Mouse (Mus musculus): ENCODE results near the gene Krt14. TPM values are rescaled to one million over a fixed set of nuclear protein-coding genes. Genes with fewer than 3 reads are reported as not detected.
"Not testable (repeated sequence)": the region's sequence is repeated elsewhere in the genome, so short reads cannot be mapped to it uniquely, and the experiment has no call there.

The Krt14 gene
- total RNA-seq (2014; rRNA removed) (0.86 TPM in 1 of 2 replicates, not detected in the other), polyA plus RNA-seq (2015; fragmentation: Nextera tagmentation; extraction: Ambion mirVana) (0.55 and 0.79 TPM in 2 replicates)

- no peak for DNase-seq (ENCODE audit: low spot score)
- no peak within 1 kb of the TSS for H3K9ac ChIP-seq (replicated peaks; ENCODE audit: low read length)
- 92% methylated on average over 8 of the region's 8 CpGs for WGBS
- H3K27me3 ChIP-seq (ENCODE audit: insufficient read depth, low read length) = no peaks in the 10 kb centered on the region
- no peak for ATAC-seq
- TF ChIP-seq CTCF (IDR thresholded peaks at IDR 0.05; ENCODE audit: low read depth) = no peak
- no peaks in the 10 kb centered on the region for H3K9me3 ChIP-seq (ENCODE audit: low read length)
- no peak within 1 kb of the TSS for H3K27ac ChIP-seq
- H3K4me1 ChIP-seq (ENCODE audit: insufficient read depth, low read length) = no peaks in the 10 kb centered on the region
- H3K4me3 ChIP-seq (ENCODE audit: low read length) = no peak within 1 kb of the TSS
- no peak within 1 kb of the TSS for H3K4me2 ChIP-seq (ENCODE audit: low read depth, low read length)
- H3K36me3 ChIP-seq (ENCODE audit: insufficient read depth, low read length) = no peaks in the 10 kb centered on the region
Observed at GRCm38 (mm10) chr11:100207498-100207897, at the start of gene Krt14. Gene Krt14 (minus strand): TSS chr11:100207548.

GRCm38 (mm10) chr11:100255514-100255913, 48.2 kb upstream of the Krt14 start:
- no peaks in the 10 kb centered on the region for H3K27me3 ChIP-seq (ENCODE audit: insufficient read depth, low read length)
- no peaks in the 10 kb centered on the region for H3K4me1 ChIP-seq (ENCODE audit: insufficient read depth, low read length)
- H3K9me3 ChIP-seq (ENCODE audit: low read length) = no peaks in the 10 kb centered on the region
- DNase-seq (ENCODE audit: low spot score) (no peak), ATAC-seq (no peak)
- H3K4me3 ChIP-seq (ENCODE audit: low read length) = no peak overlapping the region
- no peak for TF ChIP-seq CTCF (IDR thresholded peaks at IDR 0.05; ENCODE audit: low read depth)
- no peaks in the 10 kb centered on the region for H3K36me3 ChIP-seq (ENCODE audit: insufficient read depth, low read length)
- H3K4me2 ChIP-seq (ENCODE audit: low read depth, low read length) = no peak overlapping the region
- no peak overlapping the region for H3K27ac ChIP-seq
- H3K9ac ChIP-seq (replicated peaks; ENCODE audit: low read length) = no peak overlapping the region
- 96% methylated on average over 6 of the region's 6 CpGs for WGBS

GRCm38 (mm10) chr11:100254360-100255090, 47.2 kb upstream of the Krt14 start:
- 76% methylated on average over 5 of the region's 5 CpGs for WGBS
- TF ChIP-seq CTCF (IDR thresholded peaks at IDR 0.05; ENCODE audit: low read depth) = no peak
- DNase-seq (ENCODE audit: low spot score) (no peak), ATAC-seq (no peak)
- Histone ChIP-seq H3K4me1 (ENCODE audit: insufficient read depth, low read length) (no peaks in the 10 kb centered on the region), H3K9me3 (ENCODE audit: low read length) (no peaks in the 10 kb centered on the region), H3K9ac (replicated peaks; ENCODE audit: low read length) (no peak overlapping the region), H3K27me3 (ENCODE audit: insufficient read depth, low read length) (no peaks in the 10 kb centered on the region), H3K36me3 (ENCODE audit: insufficient read depth, low read length) (no peaks in the 10 kb centered on the region), H3K27ac (no peak overlapping the region), H3K4me3 (ENCODE audit: low read length) (no peak overlapping the region), H3K4me2 (ENCODE audit: low read depth, low read length) (no peak overlapping the region)

GRCm38 (mm10) chr11:100248852-100249465, 41.6 kb upstream of the Krt14 start, which contains the start of gene Krt16:
Gene Krt16 (minus strand): TSS chr11:100248902.
- no peak within 1 kb of the TSS for H3K4me2 ChIP-seq (ENCODE audit: low read depth, low read length)
- no peaks in the 10 kb centered on the region for H3K36me3 ChIP-seq (ENCODE audit: insufficient read depth, low read length)
- no peak for TF ChIP-seq CTCF (IDR thresholded peaks at IDR 0.05; ENCODE audit: low read depth)
- H3K9me3 ChIP-seq (ENCODE audit: low read length) = no peaks in the 10 kb centered on the region
- H3K27me3 ChIP-seq (ENCODE audit: insufficient read depth, low read length) = no peaks in the 10 kb centered on the region
- H3K9ac ChIP-seq (replicated peaks; ENCODE audit: low read length) = no peak within 1 kb of the TSS
- WGBS = 88% methylated on average over 7 of the region's 7 CpGs
- no peaks in the 10 kb centered on the region for H3K4me1 ChIP-seq (ENCODE audit: insufficient read depth, low read length)
- ATAC-seq = no peak
- no peak for DNase-seq (ENCODE audit: low spot score)
- no peak within 1 kb of the TSS for H3K27ac ChIP-seq
- H3K4me3 ChIP-seq (ENCODE audit: low read length) = no peak within 1 kb of the TSS

- not testable (repeated sequence) for H3K9me3 ChIP-seq (ENCODE audit: low read length); H3K36me3 ChIP-seq (ENCODE audit: insufficient read depth, low read length); ATAC-seq; H3K4me3 ChIP-seq (ENCODE audit: low read length); DNase-seq (ENCODE audit: low spot score); H3K9ac ChIP-seq (replicated peaks; ENCODE audit: low read length); H3K27me3 ChIP-seq (ENCODE audit: insufficient read depth, low read length); H3K4me2 ChIP-seq (ENCODE audit: low read depth, low read length); H3K4me1 ChIP-seq (ENCODE audit: insufficient read depth, low read length); H3K27ac ChIP-seq
- whole genome bisulfite sequencing = 73% methylated on average over 7 of the region's 7 CpGs
Observed at GRCm38 (mm10) chr11:100246471-100246870, 39.1 kb upstream of the Krt14 start.

GRCm38 (mm10) chr11:100240272-100240671, 32.9 kb upstream of the Krt14 start:
- not testable (repeated sequence) for H3K27me3 ChIP-seq (ENCODE audit: insufficient read depth, low read length); H3K4me1 ChIP-seq (ENCODE audit: insufficient read depth, low read length); ATAC-seq; H3K4me3 ChIP-seq (ENCODE audit: low read length); H3K9me3 ChIP-seq (ENCODE audit: low read length); H3K4me2 ChIP-seq (ENCODE audit: low read depth, low read length); H3K9ac ChIP-seq (replicated peaks; ENCODE audit: low read length); DNase-seq (ENCODE audit: low spot score); H3K36me3 ChIP-seq (ENCODE audit: insufficient read depth, low read length); H3K27ac ChIP-seq
- 91% methylated on average over 4 of the region's 4 CpGs for WGBS

- ATAC-seq = no peak
Observed at GRCm38 (mm10) chr11:100221741-100222140, 14.4 kb upstream of the Krt14 start.

More at GRCm38 (mm10) chr11:100221741-100222140, 14.4 kb upstream of the Krt14 start:
- no peak for DNase-seq (ENCODE audit: low spot score)
- Histone ChIP-seq H3K27me3 (ENCODE audit: insufficient read depth, low read length) (no peaks in the 10 kb centered on the region), H3K9ac (replicated peaks; ENCODE audit: low read length) (no peak overlapping the region), H3K4me1 (ENCODE audit: insufficient read depth, low read length) (no peaks in the 10 kb centered on the region), H3K27ac (no peak overlapping the region), H3K4me2 (ENCODE audit: low read depth, low read length) (no peak overlapping the region), H3K36me3 (ENCODE audit: insufficient read depth, low read length) (no peaks in the 10 kb centered on the region), H3K4me3 (ENCODE audit: low read length) (no peak overlapping the region), H3K9me3 (ENCODE audit: low read length) (peaks cover 6% of the 10 kb centered on the region; the same call in 1 of the 2 replicates)
- TF ChIP-seq CTCF (IDR thresholded peaks at IDR 0.05; ENCODE audit: low read depth) = no peak
- 65% methylated on average over 8 of the region's 8 CpGs for WGBS

All from hindbrain, postnatal 0 days (tissue).